Mouse (Mus musculus) thymus, adult 2 months (tissue): ENCODE measurements around the gene Casz1.

Experiments used
- CTCF ChIP-seq: fragments of 200-500 bp; IDR thresholded peaks from 2 replicates; pipeline ENCODE4 v1.5.1; 2012; ENCODE audit warnings: mild to moderate bottlenecking, control low read depth, low read length, moderate library complexity, borderline replicate concordance; ENCODE audit not compliant: control insufficient read depth, poor library complexity, insufficient read depth; ENCODE audit errors: extremely low read depth
- POLR2A ChIP-seq: fragments of 200-500 bp; IDR thresholded peaks from 2 replicates; pipeline ENCODE4 v1.6.1; 2012; ENCODE audit warnings: mild to moderate bottlenecking, low read length, control low read depth, moderate library complexity; ENCODE audit not compliant: control insufficient read depth, poor library complexity, insufficient read depth; ENCODE audit errors: extremely low read depth

DNA sequence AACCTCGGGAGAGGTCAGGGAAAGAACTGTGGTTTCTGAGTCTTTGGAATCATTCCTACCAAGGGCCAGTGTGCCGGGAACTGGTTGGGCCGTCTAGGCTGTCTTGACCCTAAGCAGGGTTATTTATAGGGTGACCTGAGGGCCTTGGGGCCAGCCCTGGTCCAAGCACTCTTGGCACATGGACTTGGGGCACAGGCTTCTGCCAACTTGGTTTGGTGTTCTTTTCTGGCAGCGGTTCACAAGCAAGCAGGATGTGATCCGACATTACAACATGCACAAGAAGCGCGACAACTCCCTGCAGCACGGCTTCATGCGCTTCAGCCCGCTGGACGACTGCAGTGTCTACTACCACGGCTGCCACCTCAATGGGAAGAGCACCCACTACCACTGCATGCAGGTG is 132.5 kb downstream of the Casz1 start:
- TF ChIP-seq POLR2A = no peak
- TF ChIP-seq CTCF = no peak
